Mouse (Mus musculus): Measurements from ENCODE around the gene Rara. TPM values are rescaled to one million over a fixed set of nuclear protein-coding genes. Genes with fewer than 3 reads are reported as not detected.
"Not testable (repeated sequence)": the region's sequence is repeated elsewhere in the genome, so short reads cannot be mapped to it uniquely, and the experiment has no call there.

Rara gene
- 1 to 10 TPM; 7.4 to 8.1 (median 7.6) TPM for polyA plus RNA-seq (2017; shearing (Covaris generic))

DNA sequence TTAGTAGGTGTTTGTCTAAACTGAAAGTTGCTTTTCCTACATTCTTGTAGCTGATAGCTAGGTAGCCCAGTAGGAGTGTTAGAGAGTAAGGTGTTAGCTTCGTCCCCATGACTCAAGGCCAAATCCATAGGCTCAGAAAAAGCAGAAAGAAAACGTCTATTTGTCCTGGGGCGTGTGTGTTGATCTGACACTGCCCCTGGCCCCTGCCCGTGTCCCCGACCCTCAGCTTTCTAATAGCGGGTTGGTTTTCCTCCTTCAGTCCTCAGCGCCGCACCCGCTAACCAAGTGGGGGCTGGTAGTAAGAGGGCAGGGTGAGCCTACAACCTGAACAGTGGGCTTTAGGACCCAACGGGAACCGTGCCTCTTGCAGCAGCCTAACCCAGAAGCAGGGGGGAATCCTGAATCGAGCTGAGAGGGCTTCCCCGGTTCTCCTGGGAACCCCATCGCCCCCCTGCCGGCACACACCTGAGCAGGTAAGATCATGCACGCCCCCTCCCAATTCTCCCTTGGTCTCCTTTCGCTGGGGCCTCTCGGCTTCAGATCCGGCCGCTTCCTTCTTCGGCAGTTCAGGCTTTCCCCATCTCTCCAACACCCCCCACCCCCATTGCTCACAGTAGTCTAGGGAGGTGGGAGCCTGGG, at the start of gene Rara:
Rara (plus strand) TSS at position 381 of the 639 bp plus-strand sequence.
- no peak for ATAC-seq

- ATAC-seq, result no peak
Observed at GRCm38 (mm10) chr11:98887703-98888102, 39.9 kb upstream of the Rara start.

DNA sequence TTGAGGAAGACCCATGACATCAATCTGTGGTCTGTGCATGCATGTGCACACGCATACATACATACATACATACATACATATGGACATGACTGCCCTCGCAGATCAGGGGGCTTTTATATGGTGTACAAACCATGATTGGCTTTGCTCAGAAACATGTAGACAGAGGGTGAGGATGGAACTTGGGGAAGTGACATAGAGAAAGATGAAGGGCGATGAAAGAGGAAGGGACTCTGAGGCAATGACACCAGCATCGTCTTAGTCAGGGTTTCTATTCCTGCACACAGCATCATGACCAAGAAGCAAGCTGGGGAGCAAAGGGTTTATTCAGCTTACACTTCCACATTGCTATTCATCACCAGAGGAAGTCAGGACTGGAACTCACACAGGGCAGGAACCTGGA, 38.5 kb upstream of the Rara start:
- ATAC-seq, result no peak

GRCm38 (mm10) chr11:98889977-98890376, 37.6 kb upstream of the Rara start:
- no peak for ATAC-seq

GRCm38 (mm10) chr11:98892426-98892825, 35.2 kb upstream of the Rara start:
- no peak for ATAC-seq

GRCm38 (mm10) chr11:98900529-98901125, 27.0 kb upstream of the Rara start:
- ATAC-seq, result peak; percentile 86

DNA sequence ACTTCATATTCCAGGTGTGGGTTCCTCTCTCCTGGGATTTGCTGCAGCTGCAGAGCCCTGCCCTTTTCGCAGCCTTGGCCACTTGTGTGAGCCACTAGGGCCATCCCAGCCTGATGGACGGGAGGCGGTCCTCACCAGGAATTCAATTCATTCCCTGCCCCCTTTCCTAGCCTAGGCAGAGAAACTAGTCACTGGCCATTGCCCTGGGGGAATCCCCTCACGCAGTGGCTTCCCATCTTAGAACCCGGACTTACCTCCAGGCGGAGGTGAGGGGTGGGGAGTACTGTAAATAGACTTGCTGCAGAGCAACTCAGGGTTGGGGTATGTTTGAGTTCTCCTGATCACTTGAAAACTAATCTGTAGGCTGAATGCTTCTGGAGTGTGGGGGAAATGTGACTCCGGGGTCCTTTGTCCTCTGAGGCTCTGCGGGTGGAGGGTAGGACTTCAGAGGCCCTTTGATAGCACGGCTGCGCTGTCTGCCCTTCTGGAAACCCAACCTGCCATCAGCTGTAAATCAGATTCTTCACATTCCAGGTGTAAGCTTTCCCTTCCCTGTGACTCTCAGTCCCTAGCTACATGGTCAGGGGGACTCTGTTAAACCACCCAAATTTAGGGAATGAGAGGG, 24.9 kb upstream of the Rara start:
- no peak for ATAC-seq

GRCm38 (mm10) chr11:98904577-98904976, 23.0 kb upstream of the Rara start:
- ATAC-seq, result no peak

GRCm38 (mm10) chr11:98905033-98905432, 22.6 kb upstream of the Rara start:
- no peak for ATAC-seq

DNA sequence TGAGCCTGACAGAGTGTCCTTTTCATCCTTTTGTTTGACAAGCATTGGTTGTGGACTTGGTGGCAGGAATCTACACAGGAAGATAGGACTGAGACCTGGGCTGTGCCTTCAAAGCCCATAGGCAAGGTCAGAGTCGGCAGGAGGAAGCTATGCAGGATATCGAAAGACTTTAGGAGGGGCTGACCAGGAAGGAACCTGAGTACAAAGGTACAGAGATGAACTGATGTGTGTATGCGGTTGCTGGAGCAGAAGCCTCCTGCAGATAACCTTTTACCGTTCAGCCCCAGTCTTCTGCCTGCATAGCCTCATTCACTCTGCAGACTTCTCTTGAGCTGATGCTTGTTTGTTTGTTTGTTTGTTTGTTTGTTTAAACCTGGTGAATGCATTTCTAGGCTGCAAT, 22.0 kb upstream of the Rara start:
- no peak for ATAC-seq

GRCm38 (mm10) chr11:98907063-98907436, 20.6 kb upstream of the Rara start:
- no peak for ATAC-seq

- peak; percentile 97 for ATAC-seq
Observed at GRCm38 (mm10) chr11:98907437-98908173, 20.0 kb upstream of the Rara start, which contains the start of gene Cdc6. Gene Cdc6, plus strand, starts transcription at chr11:98907801.

DNA sequence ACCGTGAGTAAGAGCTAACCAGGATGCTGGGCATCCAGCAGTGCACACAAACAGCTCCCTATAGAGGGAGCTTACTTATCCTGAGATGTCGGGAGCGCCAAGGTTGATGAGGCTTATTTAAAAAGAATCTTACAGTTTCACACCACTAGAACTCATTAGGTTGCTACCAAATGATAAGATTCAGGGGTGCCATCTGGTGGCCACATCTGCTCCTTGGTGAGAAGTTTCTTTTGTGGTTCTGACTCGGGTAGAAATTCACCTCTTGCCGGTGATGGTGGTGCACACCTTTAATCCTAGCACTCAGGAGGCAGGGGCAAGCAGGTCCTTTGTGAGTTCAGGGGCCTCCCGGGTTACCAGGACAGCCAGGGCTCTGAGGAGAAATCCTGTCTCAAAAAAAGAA, 18.0 kb upstream of the Rara start:
- no peak for ATAC-seq

GRCm38 (mm10) chr11:98910415-98910814, 17.2 kb upstream of the Rara start:
- ATAC-seq, result no peak

GRCm38 (mm10) chr11:98911498-98911897, 16.1 kb upstream of the Rara start:
- ATAC-seq, result no peak

GRCm38 (mm10) chr11:98914196-98914595, 13.4 kb upstream of the Rara start:
- ATAC-seq, result no peak

- not testable (repeated sequence) for ATAC-seq
Observed at GRCm38 (mm10) chr11:98916376-98916775, 11.2 kb upstream of the Rara start.

- ATAC-seq, result no peak
Observed at GRCm38 (mm10) chr11:98917428-98918005, 10.1 kb upstream of the Rara start.

DNA sequence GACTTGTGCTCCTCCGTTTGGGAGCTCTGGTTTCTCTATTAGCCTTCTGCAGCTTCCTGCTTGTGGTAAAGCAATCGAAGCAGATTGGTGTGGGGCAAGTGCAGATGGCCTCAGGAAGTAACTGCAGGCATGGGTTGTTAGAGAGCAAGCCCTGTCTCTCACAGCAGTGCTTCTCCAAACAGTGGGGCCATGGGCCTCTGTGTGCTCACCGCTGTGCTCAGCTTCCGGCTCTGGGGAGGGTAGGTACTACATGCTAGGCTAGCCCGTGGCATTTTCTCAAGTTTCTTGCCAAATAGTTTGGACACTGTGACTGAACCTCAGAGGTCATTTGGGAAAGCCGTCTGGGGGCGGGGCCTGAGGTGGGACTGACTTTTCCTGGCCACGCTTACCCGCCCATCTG, 9.4 kb upstream of the Rara start:
- ATAC-seq, result peak; percentile 76

DNA sequence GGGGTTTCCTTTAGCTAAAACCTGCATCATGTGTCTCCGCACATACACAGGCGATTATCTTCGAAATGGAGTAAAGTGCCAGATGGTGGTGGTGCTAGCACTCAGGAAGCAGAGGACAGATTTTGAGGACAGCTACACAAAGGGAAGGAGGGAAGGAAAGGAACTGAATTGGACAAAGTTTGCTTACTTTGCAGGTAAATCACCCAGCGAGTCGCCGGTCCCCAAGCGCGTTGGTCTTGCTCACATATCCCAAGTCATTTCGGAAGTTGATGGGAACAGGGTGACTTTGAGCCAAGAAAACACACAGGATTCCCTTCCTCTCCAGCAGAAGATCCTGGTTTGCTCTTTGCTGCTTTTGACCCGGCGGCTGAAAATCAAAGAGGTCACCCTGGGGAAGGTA, 8.6 kb upstream of the Rara start:
- ATAC-seq, result no peak

GRCm38 (mm10) chr11:98921813-98922212, 5.8 kb upstream of the Rara start:
- ATAC-seq, result not testable (repeated sequence)

DNA sequence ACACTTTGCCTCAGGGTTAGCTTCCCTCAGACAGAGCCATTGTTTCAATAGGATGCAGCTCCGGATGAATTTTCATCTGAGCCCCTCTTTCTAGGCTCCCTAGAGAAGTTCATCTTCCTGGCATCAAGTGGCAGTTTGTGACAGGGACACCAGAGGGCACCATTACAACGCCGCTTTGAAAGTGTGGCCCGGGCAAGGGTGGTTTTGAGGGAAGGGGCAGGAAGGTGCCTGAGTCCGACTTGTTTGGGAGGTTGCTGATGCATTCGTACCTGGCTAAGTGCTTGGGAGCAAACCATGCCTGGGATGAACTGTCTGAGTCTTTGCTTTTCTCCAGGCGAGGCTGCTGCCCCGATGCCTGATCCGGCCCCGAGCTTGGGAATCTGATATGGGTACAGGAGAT, 5.3 kb upstream of the Rara start:
- ATAC-seq, result not testable (repeated sequence)

Data from inflammation-experienced regulatory T-cells, adult 6 months (primary cell).